Mouse (Mus musculus) adrenal gland, postnatal 36 days (tissue): Measurements from ENCODE around the gene Nkx6-2. TPM values are rescaled to one million over a fixed set of nuclear protein-coding genes. Genes with fewer than 3 reads are reported as not detected.

Experiments used
- DNase-seq, 2 experiments: peaks; one replicate each; pipeline ENCODE4 v3.0.0; 2021; ENCODE audit warnings: mixed read lengths in 1 of 2
- long read RNA-seq, 2 experiments: library from polyadenylated mRNA; stranded (forward); transcript quantifications; one replicate each; pipeline ENCODE4 v2.0.0; 2021; ENCODE audit warnings: borderline sequencing depth in 2 of 2
- total RNA-seq, 2 experiments: library from RNA; stranded (reverse); gene quantifications; 2 replicates each; pipeline ENCODE4 v1.2.3; 2021

The Nkx6-2 gene
- total RNA-seq: not detected
- long read RNA-seq, experiment 1: 0 reads
- long read RNA-seq, experiment 2: 0 reads

- peak; percentile 72 to 76 for DNase-seq
Observed at GRCm38 (mm10) chr7:139582595-139582994, at the start of gene Nkx6-2. Gene Nkx6-2 (minus strand): TSS chr7:139582797.

- DNase-seq: no peak
Observed at GRCm38 (mm10) chr7:139625156-139625555, 42.6 kb upstream of the Nkx6-2 start.

GRCm38 (mm10) chr7:139622568-139622967 is 40.0 kb upstream of the Nkx6-2 start:
- no peak for DNase-seq

GRCm38 (mm10) chr7:139615767-139616766 is 33.5 kb upstream of the Nkx6-2 start:
- peak; percentile 66 to 68 for DNase-seq

GRCm38 (mm10) chr7:139610328-139610727 is 27.7 kb upstream of the Nkx6-2 start:
- no peak for DNase-seq

- no peak for DNase-seq
Observed at GRCm38 (mm10) chr7:139595862-139596261, 13.3 kb upstream of the Nkx6-2 start.

GRCm38 (mm10) chr7:139595311-139595710 is 12.7 kb upstream of the Nkx6-2 start:
- no peak for DNase-seq

- no peak for DNase-seq
Observed at GRCm38 (mm10) chr7:139591311-139591710, 8.7 kb upstream of the Nkx6-2 start.

- DNase-seq: peak; percentile 38 to 52
Observed at GRCm38 (mm10) chr7:139590302-139590701, 7.7 kb upstream of the Nkx6-2 start.

- DNase-seq: no peak
Observed at GRCm38 (mm10) chr7:139587919-139588318, 5.3 kb upstream of the Nkx6-2 start.

- DNase-seq: no peak
Observed at GRCm38 (mm10) chr7:139585183-139585821, 2.7 kb upstream of the Nkx6-2 start.

GRCm38 (mm10) chr7:139584221-139585175 is 1.9 kb upstream of the Nkx6-2 start:
- peak; percentile 7 to 8 for DNase-seq

GRCm38 (mm10) chr7:139583094-139583737 is 619 bp upstream of the Nkx6-2 start:
- DNase-seq: no peak

- peak; percentile 12 to 20 for DNase-seq
Observed at GRCm38 (mm10) chr7:139581801-139582571, 611 bp downstream of the Nkx6-2 start.

GRCm38 (mm10) chr7:139580851-139581775 is 1.5 kb downstream of the Nkx6-2 start:
- DNase-seq: peak in 1 of 2 experiments; percentile 13

GRCm38 (mm10) chr7:139579261-139579905 is 3.2 kb downstream of the Nkx6-2 start:
- peak; percentile 36 to 49 for DNase-seq

- DNase-seq: no peak
Observed at GRCm38 (mm10) chr7:139576064-139576686, 6.4 kb downstream of the Nkx6-2 start.

- no peak for DNase-seq
Observed at GRCm38 (mm10) chr7:139572665-139573064, 9.9 kb downstream of the Nkx6-2 start.
